Mouse (Mus musculus): ENCODE results near the gene Btbd18.
"Not testable (repeated sequence)": the region's sequence is repeated elsewhere in the genome, so short reads cannot be mapped to it uniquely, and the experiment has no call there.

Gene Btbd18

DNA sequence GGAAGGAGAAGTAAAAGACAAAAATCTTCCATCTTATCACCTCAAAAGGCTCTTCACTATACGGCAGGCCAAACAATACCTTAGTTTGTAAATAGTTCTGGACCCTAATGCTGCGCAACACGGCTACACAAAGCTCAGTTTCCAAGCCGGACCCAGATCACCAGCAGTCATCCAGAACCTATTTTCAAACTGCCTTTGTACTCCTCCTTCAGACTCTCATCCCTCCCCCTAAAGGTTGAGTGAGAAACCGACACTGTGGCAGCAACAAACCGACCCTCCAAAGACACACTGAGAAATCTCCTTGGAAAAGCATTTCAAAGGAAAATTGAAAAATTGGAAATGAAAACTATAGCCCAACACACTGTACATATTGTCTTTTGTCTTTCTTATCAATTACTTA, 10.5 kb upstream of the Btbd18 start:
- DNase-seq = no peak

DNA sequence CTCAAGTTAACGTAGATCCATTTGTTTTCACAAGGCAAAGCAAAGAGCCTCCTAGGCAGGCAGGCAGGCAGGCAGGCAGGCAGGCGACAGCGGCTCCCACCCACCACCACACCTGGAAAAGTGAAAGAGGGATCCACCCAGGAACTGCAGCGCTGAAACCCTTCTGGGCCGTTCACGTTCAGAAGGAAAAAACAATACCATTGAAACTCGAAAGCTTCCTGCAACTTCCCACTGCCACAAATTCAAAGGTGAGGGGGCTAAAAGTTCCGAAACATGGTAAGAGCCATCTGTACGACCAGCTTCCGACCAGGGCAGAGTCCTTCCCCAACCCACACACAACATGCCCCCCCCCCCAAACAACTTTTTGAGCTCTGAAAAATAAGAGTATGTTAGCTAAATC, 9.2 kb upstream of the Btbd18 start:
- no peak for DNase-seq

DNA sequence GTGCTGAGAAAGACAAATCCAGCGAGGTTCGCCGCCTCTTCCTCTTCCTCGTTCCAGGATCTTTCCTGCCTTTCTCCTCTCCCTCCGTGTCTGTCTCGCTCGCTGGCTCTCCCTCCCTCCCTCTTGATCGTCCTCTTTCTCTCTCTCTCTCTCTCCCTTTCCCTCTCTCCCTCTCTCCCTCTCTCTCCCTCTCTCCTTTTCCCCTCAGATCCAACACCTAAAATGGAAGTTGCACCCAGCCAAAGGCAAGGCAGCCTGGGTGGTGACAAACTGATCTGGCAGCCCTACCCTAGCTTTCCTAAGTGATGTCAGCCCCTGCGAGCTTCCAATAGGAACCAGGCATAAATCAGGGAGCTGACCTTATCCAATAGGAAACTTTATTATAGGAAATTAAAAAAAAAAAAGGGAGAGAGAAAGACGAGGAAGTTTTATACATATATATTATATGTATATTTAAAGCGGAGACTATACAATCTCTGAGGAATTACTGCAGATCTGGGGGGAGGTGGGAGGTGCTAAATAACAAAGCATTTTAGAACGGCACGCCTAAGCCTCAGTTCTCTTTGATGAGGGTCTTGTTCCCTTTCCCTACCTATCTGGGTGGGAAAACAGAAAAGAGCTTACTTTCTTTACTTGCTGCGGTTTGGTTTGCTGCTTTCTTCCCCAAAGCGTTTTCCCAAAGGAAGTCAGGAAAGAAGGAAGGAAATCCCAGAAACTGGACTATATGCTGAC, 8.2 kb upstream of the Btbd18 start, which contains the start of gene Ctnnd1:
TSS of gene Ctnnd1 (minus strand) at position 302 of the 732 bp plus-strand sequence.
- DNase-seq = no peak

DNA sequence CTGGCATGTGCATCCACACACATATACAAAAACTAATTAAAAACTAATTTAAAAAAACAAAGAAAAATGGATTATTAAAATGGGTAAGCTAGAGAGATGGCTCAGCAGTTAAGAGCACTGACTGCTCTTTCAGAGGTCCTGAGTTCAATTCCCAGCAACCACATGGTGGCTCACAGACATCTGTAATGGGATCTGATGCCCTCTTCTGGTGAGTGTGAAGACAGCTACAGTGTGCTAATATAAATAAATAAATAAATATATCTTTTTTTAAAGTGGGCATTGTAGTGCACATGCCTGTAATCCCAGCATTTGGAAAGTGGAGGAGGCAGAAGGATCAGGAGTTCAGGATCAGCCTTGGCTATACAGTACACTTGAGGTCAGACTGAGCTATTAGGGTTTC, 5.5 kb upstream of the Btbd18 start:
- DNase-seq = no peak

DNA sequence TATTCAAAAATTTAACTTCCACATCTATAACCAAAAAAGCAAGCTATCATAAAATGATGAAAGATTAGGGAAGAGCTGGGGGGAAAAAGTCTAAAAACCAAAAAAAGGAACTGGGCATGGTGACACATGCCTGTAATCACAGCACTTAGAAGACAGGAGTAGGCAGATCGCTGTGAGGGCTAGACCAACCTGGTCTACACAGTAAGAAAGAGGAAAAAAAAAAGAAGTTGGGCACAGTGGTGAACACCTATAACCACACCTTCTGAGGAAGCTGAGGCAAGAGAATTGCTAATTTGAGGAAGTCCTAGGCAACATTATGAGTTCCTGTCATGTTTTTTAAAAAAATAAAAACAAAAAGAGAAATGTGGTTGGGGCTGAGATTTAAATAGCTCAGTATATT, 3.0 kb upstream of the Btbd18 start:
- DNase-seq = no peak

DNA sequence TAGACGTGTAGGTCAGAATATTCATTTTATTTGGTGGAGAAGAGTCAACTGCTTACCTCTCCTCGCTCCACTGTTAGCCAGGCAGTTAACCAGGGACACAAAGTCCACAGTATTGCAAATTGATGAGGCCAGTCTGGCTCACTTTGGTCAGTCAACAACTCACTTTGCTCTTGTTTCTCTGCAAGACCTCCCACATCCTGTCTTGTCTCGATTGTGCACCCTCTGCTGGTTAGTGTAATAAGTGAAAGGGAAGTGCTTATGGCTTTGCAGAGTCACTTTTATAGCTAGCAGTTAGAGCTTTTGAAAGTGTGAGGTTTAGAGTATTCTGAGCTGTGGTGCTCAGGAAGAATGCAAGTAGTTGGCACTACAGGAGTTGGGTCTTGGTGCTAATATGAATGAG, 1.4 kb downstream of the Btbd18 start:
- peak in 1 of 2 experiments; percentile 25 for DNase-seq

DNA sequence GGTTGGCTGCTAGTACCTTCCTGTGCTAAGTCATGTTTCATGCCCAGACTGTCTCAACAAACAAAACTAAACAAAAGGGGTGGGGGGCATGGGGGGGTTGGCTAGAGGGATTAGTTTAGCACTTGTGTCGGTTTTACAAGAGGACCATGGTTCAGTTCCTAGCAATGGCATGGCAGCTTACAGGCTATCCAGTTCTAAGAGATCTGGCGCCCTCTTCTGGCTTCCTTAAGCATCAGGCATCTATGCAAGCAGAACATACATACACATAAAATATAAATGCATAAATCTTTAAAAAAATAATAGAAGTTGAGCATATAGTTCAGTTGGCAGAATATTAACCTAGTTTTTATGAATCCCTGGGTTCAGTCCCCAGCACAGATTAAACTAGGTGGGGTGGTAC, 4.0 kb downstream of the Btbd18 start:
- peak; percentile 38 to 40 for DNase-seq

DNA sequence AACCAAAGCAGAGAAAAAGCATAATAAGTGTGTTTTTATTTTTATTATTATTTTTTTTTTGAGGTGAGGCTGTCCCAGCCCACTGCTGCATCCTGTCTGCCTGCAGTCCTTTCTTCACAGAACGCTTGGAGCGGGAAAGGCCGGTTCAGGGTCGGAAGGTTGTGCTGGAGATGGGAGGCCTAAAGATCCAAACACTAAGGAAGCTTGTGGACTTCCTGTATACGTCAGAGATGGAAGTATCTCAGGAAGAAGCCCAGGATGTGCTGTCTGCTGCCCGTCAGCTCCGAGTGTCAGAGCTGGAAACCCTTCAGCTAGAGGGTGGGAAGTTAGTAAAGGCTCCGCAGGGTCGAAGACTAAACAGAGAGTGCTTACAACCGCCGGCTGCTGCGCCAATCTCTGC, 7.2 kb downstream of the Btbd18 start:
- DNase-seq = no peak

DNA sequence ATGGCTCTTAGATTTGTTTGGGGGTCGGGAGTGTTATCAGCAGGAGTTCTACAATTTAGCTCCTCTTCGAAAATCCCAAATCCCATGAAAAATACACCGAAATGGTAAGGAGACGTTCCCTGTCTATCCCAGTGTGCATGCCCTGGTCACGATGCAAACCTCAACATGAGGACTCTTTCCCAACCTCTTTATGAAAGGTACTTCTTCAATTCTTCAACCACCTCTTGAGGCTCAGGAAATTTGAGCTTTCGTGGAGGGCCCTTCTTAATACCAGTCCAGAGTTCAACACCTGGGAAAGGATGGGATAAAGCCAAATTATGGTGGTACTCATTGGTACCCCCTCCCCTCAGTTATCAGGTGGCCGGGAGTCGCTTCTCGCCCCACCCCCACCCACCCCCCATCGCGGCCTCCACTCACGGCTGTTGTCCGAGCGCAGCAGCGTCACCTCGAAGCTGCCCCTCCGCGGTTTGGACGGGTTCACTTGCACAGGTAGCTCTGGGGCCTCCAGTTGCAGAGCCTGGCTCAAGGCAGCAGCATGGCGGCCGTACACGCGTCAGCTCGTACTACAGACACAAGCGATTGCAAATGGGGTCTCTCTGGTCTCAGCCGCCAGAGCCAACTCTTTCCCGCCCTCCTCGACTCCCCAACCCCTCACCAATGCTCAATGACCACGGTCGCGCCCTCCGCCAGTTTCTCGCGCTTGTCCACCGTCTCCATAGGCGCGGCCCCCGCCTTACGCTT, 11.1 kb downstream of the Btbd18 start:
- no peak for DNase-seq

DNA sequence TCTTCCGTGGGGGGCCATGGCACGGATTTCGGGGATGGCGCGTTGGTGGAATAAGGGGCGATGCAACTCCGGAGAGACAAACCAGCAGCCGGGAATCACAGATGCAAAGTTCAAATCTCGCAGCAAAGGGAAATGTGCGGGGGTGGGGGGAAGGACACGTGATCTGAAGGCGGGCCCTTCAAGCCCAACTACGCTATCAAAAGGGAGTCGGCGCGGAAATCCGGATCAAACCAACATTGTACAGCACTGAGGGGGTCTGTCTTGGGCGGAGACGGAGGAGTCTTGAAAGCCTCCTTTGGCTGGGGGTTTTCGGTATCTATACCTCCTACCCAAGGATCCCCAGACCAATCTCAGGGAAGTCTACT, 11.7 kb downstream of the Btbd18 start, which contains the start of gene Selenoh:
TSS of gene Selenoh (minus strand) at position 202 of the 365 bp plus-strand sequence.
- DNase-seq = peak; percentile 84 to 89

DNA sequence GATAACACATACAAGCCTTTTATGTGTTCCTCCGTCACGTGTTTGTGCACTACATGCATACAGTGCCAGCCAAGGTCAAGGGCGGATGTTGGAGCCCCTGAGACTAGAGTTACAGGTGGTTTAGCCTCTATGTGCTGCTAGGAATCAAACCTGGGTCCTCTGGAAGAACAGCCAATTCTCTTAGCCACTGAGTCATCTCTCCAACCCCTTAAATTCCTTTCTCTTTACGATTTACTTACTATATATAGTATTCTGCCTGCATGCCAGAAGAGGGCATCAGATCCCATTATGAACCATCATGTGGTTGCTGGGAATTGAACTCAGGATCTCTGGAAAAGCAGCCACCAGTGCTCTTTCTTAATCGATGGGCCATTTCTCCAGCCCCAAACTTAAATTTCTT, 12.7 kb downstream of the Btbd18 start:
- DNase-seq = not testable (repeated sequence)

DNA sequence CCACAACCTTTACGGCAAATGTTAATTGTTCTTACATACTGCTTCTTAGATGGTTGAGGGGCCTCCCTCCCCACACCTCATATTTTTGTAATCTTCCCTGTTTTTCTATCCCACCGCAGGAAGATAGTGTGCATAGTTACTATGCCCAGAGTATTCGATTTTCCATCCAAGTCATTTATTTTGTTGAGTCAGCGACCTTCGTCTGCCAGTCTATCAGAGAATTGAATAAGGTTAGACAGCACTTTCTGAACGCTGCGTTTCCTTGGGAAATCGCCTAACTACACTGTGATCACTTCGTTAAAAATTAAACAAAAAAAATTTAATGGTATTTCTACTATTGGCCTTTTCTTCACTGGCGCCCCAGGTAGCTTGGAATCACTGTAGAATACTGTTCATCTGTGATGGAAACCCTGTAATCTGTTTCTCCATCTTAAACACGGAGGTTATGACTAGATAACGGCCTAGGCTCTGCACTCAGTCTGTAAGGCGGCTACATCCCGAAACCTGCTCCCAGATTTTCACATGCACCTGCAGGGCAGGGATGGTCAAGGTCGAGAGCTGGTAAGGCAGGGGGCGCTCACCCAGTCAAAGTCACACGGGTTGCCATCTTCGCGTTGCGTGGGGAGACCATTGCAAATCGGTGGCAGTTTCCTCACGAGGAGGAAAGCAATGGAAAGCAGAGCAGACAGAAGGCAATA, 18.5 kb downstream of the Btbd18 start:
- no peak for DNase-seq

DNA sequence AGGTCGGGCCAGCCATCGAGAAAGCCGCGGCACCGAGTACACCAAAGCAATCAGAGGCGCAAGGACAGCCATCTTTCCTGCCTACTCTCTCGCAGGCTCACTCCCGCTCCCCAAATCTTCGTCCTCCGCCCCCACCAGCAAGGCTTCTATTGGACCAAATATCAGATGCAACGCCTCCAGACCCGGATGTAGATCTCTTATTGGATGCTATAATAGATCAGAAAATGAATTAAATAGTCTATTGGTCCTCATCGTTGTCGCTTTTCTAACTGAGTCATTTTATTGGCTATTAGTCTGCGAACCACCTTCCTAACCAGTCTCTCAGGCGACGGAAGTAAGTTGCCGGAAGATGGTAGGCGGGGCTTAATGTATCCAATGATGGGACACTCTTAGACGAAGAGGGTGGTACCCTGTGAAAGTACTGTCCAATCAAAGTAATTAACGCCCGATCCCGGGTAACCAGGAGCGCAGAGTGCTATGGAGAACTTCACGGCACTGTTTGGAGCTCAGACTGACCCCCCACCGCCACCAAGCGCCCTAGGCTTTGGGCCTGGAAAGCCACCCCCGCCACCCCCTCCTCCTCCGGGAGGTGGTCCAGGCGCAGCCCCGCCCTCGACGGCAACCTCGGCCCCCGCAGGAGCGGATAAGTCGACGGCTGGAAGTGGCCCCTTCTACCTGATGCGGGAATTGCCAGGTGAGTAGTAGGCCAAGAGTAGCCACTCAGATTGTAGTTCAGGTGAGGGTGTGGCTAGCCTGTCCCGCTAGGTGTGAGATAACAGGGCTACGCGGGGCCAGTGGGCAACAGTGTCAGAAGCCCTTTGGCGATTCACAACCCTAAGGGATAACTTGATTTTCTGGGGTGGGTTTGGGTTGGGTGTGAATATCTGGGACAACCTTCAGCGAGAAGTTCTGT, 19.3 kb downstream of the Btbd18 start, which contains the start of the genes Gm28635 and Med19:
TSS of gene Gm28635 (minus strand) at position 74 of the 913 bp plus-strand sequence.
TSS of gene Med19 (plus strand) at position 435 of the 913 bp plus-strand sequence.
- peak; percentile 84 to 88 for DNase-seq

DNA sequence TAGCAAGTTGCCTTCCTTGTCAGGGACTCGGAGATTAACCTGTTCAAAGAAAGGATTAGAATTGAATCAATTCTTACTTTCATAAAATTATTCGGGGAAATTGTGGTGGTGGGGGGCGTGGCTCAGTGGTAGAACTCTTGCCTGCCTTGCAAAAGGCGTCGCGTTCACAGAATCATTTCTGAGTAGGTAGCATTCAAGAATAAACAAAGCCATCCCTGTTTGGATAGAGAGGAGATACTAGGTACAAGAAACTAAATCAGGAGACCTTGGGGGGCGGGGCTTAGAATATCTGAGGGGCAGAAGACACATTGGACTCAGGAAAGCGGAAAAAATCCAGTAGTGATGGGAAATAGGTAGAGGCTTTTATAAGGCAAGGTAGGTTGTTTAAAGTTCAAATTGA, 20.1 kb downstream of the Btbd18 start, which contains the start of gene Tmx2:
TSS of gene Tmx2 (minus strand) at position 125 of the 400 bp plus-strand sequence.
- no peak for DNase-seq

DNA sequence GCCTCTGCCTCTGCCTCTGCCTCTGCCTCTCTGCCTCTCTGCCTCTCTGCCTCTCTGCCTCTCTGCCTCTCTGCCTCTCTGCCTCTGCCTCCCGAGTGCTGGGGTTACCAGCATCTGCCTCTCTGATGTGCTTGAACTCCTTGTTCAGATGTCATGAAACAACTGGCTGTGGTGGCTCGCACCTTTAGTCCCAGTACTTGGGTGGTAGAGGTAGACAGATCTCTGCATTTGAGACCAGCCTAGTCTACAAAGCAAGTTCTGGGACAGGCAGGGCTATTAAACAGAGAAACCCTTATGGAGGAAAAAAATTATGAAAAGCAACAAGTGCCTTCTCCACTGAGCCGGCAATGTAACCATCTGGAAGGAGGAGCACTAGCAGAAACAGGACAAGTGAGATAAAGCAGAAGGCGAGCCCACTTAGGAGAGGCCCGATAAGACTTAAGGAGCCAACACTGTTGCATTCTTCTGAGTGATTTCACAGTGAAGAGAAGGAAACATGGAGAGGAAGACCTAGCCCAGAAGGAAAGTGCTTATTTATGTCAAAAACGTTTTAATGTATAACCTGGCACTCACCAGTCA, 23.8 kb downstream of the Btbd18 start:
- no peak for DNase-seq

DNA sequence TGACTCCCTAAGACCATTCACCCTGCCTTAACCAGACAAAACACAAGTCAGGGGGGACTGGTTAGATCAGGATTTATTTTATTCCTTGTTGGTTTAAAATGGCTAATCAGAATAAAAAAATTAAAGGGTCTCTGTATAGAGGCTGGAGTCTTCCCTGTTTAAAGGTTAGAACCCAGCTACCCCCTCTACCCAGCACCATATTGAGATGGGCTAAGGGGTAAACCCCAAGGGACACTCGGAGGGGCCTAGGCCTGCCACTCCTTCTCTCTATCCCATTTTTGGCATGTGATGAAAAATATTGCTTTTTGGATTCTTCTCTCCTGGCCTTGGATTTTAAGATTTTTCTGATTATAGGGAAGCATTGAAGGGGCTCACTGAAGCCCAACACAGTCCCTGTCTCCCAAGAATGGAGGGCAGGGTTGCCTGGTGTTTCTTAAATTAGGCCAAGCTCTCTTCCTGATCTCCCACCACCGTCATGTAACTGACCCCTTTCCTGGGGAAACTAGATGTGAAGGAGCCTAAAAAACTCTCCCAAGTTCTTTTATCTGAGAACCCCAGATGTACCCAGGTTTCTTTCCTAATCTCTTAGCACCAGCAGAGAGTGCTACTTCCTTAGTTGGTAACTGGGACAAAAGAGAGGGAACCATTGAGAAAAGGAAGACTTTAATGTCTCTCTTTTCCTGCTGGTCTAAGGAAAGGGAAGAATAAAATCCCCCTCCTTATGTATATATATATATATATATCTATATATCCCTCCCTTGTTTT, 29.4 kb downstream of the Btbd18 start:
- no peak for DNase-seq

DNA sequence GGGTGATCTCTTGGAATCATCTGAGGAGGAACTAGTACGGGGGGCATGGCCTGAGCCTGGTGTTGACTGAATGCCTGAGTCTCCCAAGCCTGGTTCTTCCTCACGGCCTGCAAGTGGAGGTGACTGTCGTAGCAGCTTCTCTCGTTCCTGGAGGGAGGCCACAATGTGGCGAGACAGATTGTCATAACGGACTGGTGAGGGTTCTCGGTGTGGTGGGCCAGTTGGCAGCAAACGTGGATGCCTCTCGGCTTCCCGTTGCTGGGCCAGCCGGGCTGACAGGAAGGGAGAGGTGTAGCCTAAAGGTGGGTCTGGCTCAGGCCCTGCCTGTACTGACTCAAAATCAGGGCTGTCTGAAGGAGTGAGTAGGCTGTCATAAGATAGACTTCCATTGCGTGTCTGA, 31.2 kb downstream of the Btbd18 start:
- DNase-seq = no peak

DNA sequence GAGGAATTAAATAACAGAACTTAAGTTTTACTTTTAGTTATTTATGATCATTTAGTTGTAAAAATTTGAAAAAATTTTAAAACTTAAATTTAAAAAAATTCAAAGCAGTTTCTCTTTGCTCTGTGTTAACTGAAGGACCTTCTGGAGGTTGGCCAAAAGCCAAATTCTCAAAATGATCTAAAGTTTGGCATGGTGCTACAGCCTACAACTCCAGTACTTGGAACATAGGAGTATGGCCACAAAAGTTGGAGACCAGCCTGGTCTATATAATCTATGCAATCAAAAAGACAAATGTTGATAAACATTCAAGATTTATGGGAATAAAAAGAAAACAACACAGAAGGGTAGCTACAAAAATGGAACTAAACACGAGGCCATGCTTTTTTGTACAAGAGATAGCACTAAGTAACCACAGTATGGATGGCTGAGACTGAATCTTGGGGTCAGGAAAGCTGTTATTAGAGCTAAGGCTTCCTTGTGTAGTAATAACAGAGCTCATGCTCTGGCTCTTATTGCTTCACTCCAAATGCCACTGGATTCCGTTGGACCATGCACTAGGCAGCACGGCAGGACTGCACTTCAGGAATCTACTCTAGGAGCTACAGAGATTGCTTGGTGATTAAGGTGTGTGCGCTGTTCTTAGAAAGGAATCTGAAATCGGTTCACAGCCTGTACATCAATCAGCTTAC, 36.3 kb downstream of the Btbd18 start:
- DNase-seq = no peak

DNA sequence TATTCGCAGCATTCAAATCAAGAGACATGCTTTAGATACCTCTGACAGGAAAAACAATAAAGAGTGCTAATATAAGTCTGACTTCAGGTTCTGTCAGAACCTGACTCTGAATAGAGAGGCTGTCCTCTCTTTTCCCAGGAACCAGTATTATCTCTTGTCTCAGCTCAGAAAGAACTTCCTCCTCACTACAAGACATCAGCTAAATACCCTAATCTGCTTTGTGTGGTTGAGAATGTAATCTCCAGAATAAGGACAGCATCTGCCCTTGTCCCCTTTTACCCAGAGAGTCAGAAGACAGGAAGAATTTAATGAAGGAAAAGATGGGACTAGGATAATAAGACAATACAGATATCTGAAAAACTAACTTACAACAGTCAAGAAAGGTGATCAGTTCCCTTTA, 44.6 kb downstream of the Btbd18 start:
- DNase-seq = no peak

DNA sequence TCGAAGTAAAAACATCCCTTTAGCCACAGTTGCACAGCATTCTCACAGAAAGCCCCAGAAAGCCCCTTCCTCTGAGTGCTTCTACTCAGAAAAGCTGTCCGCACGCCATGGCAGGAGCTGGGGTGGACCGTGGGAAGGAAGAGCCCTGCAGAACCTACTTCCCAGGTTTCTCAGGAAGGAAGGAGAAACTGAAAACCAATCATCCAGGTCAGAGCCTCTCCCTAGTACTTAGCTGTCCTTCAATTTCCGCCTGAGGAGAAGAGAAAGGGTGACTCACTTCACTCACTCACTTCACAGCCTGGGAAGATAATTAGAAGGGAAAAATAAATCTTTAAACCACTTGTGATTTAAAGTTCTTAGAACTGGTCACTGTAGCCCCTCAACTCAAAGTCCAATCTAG, 45.5 kb downstream of the Btbd18 start:
- no peak for DNase-seq

DNA sequence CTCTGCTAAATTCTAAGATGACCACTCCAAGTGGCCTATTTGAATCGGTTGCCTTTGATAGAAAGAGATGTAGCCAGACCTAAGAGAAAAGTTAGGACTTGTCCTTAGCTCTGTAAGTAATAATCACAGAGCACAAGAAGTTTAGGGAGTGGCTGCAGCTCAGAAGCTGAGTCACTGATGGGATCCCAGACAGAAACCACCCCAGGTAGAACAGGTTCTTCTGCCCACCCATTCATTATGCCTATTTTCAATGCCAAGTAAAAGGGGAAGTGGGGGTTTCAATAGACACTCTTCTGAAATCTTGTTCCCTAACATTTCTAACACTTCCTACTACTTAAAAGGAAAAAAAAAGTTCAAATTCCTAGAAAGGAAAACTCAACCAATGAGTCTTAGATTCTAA, 46.4 kb downstream of the Btbd18 start:
- no peak for DNase-seq

Measured in thymus, postnatal 36 days (tissue).